Mouse (Mus musculus): Measurements from ENCODE around the gene Nsdhl.
A peak's percentile ranks its signal among the peaks of the same experiment; 100 is the strongest.

The Nsdhl gene

DNA sequence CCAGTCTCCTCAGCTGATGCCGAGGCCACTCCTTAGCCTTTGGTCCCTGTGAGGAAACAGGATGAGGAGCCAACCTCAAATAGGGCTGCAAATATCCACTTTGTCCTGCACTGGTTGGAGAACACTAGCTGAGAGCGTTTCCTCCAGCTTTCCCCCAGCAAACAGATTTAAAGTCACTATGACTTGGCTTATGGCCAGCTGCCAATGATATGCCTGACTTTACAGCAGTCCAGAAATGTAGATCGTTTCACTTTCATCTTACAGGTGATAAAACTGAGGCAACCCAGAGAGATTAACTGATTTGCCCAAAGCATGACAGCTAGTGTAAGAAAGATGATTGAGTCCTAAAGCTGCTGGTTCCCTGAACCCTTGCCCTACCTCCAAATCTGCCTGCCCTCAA is 77.2 kb downstream of the Nsdhl start:
- DNase-seq (ENCODE audit: low read depth, low spot score): no peak

GRCm38 (mm10) chrX:73003110-73003509 is 84.8 kb downstream of the Nsdhl start:
- no peak for DNase-seq (ENCODE audit: low read depth, low spot score)

GRCm38 (mm10) chrX:73005678-73006077 is 87.3 kb downstream of the Nsdhl start:
- DNase-seq (ENCODE audit: low read depth, low spot score): no peak

- peak; percentile 94 for DNase-seq (ENCODE audit: low read depth, low spot score)
These were observed 89.5 kb downstream of the Nsdhl start for GRCm38 (mm10) chrX:73007597-73008479.

Data from forelimb bud, embryonic 11.5 days (tissue).